Mouse (Mus musculus) lung, embryonic 15.5 days (tissue): ENCODE data around the gene Gm37240. TPM values are rescaled to one million over a fixed set of nuclear protein-coding genes. Genes with fewer than 3 reads are reported as not detected.

Experiments used
- microRNA counts: library from miRNA; unstranded; fragments of <30 nt; microRNA quantifications from one replicate; lab custom pipeline; 2016
- microRNA-seq: library from miRNA; unstranded; fragments of <30 nt; microRNA quantifications from one replicate; pipeline ENCODE4, GENCODE M21; 2016
- polyA plus RNA-seq: library from polyadenylated mRNA; unstranded; fragments of >200 nt; fragmentation: Nextera tagmentation; extraction: Ambion mirVana; gene quantifications from 2 replicates; pipeline ENCODE4 v1.2.1, GENCODE M21; 2015

Gene Gm37240
- polyA plus RNA-seq, 1 experiment from 2014 or later: 8.8 TPM

MicroRNA genes within 50 kb of the gene (microRNA counts, 519-probe panel; counts per million panel counts)
- 2,163 counts per million, percentile 24 among the panel's probes with 10 or more counts for microRNA mmu-miR-466k (lab: Ali Mortazavi, UCI)

Small RNA genes lying within 50 kb of the gene (microRNA-seq; reads per million reads assigned to microRNA genes)
- not detected for gene Mir466k

Other genes with a start within 250 kb of the Gm37240 start
- gene Fam160a1, start 70.2 kb downstream of the Gm37240 start, polyA plus RNA-seq: 2.9 and 3.1 TPM in 2 replicates
- 1.6 and 2.0 TPM in 2 replicates for gene Glt28d2, start within 50 bp of the Gm37240 start, polyA plus RNA-seq
- 31.8 and 33.0 TPM in 2 replicates for gene Sh3d19, start 83.6 kb upstream of the Gm37240 start, polyA plus RNA-seq
- not detected in 2 replicates for gene Prss48, start 115.0 kb upstream of the Gm37240 start, polyA plus RNA-seq